Mouse (Mus musculus): ENCODE data around the gene Methig1.
"Not testable (repeated sequence)": the region's sequence is repeated elsewhere in the genome, so short reads cannot be mapped to it uniquely, and the experiment has no call there.

The Methig1 gene

DNA sequence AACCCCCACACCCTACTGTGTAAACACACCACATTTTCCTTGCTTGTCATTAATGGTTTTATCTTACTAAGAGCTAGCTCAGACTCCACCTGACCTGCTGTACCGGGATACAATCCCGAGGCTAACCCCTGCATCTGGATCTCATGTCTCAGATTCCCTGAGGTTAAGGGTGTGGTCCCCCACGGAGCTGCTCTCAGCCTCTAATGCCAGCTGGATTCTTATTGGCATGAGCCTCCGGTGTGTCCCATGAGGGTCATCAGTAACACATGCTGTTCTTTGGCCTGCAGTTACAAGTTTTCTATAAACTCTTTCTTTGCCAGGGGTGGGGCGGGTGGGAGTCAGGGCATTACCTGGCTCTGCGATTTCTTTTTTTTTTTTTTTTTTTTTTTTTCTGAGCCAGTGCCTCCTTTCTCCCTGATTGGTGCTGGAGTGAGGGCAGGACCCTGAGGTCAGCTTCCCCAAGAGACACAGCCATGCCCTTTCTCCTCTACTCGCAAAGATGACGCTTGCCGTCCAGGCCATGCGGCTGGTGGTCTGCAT, at the start of gene Methig1, which contains the start of gene Mettl7a2:
Gene Methig1, plus strand, starts transcription at position 439 of the 540 bp plus-strand sequence.
Gene Mettl7a2, plus strand, starts transcription at position 490 of the 540 bp plus-strand sequence.
- DNase-seq (ENCODE audit: low read depth, low spot score) = no peak

DNA sequence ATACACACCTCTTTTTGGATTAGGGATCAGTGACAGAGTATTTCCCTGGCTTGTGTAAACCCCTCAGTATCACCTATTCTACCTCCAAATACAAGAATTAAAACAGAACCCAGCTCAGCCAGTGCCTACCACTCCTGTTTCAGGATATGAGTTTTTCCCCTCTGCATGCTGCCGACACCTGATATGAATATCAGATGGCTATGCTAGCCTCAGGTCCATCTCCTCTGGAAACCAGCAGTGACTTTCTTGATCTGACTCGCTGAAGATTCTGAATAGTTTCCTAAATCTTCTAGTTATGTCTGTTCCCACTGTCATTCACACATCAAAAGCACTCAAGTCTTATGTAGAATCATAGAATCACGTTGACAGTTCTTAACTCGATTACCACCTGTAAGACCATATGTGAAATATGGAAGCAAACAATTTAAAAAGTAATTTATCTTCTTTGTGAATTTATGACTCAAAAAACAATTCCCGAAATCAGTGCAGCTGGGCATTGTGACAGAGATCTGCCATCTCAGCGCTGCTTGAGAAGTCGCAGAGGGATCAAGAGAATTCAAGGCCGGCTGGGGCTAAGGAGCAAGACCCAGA, 49.4 kb upstream of the Methig1 start:
- DNase-seq (ENCODE audit: low read depth, low spot score) = no peak

DNA sequence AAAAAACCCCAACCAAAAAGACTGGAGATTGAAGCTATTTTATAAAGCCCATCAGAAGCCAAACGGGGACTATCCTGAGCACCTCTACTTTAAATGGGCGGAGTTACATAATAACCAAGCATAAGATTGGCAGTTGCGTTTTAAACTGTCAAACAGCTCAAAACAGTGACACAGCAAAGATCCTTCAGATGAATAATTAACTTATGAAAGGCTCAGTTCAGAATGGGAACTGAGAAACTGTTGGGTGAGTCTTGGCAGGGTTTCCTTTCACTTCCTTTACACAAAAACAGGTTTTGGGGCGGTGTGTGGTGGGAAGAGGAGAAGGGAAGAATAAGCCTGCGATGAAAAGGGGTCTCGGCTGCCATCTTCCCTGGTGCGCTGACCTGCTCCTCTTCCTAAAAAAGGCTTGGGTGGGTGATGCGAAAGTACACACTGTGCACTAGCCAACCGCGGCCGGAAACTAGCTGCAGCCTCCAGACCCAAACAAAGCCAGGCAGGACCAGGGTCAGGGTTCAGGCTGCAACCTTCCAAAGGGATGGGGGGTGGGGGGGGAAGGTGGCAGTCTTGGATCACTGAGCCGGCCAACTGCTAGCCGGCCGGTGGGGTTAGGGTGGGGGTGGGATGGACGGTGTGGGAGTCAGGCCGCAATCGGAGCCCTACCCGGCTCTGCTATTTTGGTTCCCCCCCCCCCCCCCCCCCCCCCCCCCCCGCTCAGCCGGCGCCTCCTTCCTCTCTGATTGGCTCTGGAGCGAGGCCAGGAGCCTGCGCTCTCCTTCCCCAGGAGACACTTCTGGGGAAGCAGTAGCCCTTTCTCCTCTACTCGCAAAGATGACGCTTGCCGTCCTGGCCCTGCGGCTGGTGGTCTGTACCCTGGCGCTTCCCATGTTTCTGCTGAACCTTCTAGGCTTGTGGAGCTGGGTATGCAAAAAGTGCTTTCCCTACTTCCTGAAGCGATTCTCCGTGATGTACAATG, 48.6 kb upstream of the Methig1 start, which contains the start of gene Mettl7a1:
Gene Mettl7a1, plus strand, starts transcription at position 122 of the 973 bp plus-strand sequence.
- peak; percentile 56 for DNase-seq (ENCODE audit: low read depth, low spot score)

- DNase-seq (ENCODE audit: low read depth, low spot score) = no peak
Measured at GRCm38 (mm10) chr15:100306201-100306600, 46.7 kb upstream of the Methig1 start.

DNA sequence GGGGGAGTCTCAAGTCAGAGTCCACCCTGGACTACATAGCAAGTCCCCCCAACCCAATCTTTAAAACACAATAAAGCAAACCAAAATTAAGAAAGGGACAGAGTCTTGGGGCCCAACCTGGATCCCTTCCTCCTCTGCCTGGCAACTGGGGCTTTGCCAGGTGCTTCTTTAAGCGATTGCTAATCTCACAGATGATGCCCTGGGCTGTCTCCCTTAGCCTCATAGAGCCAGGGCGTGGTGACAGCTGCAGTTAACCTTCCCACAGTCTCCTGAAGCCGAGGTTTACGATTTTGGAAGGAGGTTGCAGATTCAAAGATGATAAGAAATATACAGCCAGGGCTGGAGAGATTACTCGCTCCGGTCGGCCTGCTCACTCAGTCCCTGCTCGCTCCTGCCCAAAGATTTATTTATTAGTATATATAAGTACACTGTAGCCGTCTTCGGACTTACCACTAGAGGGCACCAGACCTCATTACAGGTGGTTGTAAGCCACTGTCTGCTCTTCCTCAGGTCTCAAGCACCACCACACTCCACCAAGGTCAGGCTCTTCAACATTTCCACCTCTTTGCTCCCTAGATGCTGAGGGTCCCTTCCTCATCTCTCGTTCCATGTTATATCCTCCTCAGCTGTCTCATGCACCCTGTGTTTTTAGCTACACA, 45.4 kb upstream of the Methig1 start:
- DNase-seq (ENCODE audit: low read depth, low spot score) = not testable (repeated sequence)

GRCm38 (mm10) chr15:100312346-100312745, 40.6 kb upstream of the Methig1 start:
- no peak for DNase-seq (ENCODE audit: low read depth, low spot score)

DNA sequence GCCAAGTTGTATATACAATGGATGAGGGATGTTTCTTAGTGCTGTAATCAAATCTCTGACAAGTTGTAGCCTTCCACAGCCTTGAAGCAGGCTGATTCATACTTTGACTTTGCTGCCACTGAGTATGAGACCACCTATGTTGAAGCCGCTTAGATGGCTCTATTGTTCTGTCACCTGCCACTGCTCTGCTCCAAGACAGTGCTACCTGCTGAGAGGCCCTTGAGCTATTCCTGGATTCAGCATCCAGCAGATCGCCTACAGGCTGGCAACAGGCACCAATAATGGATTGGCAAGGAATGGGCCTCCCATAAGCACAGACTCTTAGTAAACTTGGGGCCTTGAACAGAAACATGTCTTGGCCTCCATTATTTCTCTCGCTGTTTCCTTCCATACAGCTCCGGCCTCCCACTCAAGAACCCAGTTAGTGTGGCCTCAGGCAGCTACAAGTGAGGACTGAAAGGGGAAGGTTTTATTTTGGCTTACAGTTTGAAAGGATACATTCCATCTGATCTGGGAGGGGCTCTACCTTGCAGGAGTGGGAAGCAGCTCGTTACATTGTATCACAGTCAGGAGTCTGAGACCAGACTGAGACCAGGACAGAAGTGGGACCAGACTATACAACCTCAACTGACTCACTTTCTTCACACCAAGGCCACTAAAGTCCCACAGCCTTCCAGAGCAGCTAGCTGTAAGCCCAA, 38.4 kb upstream of the Methig1 start:
- no peak for DNase-seq (ENCODE audit: low read depth, low spot score)

DNA sequence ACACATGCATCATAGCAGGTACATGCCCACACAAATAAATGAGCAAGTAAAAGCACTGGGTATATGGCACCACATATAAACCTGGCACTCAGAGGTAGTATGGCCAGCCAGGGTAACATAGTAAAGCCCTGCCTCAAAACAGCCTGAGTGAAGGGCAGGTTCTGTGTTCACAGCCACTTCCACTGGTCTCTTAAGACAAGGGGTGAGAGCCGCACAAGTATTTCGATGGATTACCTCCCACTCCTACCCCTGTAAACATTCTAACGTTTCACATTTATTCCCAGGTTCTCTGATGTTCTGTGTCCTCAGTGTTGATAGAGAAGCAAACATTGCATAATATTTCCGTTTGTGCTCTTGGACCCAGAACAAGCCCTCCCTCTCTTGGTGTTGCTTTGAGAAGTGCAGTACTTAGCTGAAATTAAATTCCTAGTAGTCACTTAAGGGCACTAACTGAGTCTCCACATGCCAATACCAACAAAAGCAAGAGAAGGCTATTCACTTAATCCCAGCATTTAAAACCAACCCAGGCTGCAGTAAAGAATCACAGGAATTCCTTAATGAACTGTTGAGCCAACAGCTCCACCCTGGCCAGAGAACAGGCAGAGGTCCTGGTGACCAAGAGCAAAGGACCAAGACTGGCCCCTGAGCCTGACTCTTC, 34.8 kb upstream of the Methig1 start:
- DNase-seq (ENCODE audit: low read depth, low spot score) = not testable (repeated sequence)

DNA sequence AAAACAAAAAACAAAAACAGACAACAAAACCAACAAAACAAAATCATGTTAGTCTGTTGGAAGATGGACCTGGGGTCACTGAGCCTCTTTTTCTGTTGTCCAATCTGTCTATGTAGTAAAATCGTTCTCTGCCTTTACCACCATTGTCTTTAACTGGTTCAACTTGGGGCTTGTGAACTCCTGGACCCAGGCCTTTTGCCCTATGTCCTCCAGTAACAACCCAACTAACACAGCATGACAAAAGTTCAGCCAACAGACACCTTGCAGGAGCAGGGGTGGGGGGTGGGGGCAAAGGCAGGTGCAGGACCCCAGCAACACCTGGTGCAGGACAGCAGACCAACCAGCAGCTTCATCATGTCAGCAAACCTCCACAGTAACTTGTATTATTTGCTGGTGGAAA, 33.1 kb upstream of the Methig1 start:
- DNase-seq (ENCODE audit: low read depth, low spot score) = no peak

- DNase-seq (ENCODE audit: low read depth, low spot score) = no peak
Measured at GRCm38 (mm10) chr15:100320295-100320905, 32.5 kb upstream of the Methig1 start.

DNA sequence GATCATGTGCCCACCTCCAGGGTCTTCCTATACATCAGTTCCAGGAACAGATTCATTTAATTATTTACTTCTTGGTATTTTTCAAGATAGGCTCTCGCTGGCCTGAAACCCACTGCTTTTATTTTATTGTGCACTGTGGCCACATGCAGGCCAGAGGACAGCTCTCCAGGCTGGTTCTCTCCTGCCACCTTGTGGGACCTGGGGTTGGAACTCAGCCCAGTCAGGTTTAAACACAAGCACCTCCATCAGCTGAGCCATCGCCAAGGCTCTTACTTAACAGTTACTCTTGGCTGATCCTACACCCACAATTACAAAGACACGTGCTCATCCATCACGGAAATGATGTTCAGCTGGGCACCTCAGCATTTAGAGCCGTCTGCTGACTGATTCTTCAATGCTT, 31.8 kb upstream of the Methig1 start:
- no peak for DNase-seq (ENCODE audit: low read depth, low spot score)

DNA sequence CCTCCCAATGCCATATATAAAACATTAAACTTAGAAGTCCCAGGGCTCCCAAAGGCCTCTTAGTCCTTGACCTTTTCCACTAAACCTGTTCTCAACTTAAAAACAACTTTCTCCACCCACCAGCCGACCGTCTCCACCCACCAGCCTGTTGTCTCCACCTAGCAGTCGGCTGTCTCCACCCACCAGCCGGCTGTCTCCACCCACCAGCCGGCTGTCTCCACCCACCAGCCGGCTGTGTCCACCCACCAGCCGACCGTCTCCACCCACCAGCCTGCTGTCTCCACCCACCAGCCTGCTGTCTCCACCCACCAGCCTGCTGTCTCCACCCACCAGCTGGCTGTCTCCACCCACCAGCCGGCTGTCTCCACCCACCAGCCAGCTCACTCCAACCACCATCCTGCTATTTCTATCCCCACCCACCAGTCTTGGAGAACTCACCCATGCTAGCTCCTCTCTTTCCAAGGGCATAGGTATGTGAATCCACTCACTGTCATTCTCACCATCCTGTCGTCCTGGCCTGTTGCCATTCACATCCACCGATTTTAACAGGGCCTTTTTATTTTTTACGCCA, 28.8 kb upstream of the Methig1 start:
- DNase-seq (ENCODE audit: low read depth, low spot score) = no peak

- no peak for DNase-seq (ENCODE audit: low read depth, low spot score)
Measured at GRCm38 (mm10) chr15:100325235-100325634, 27.7 kb upstream of the Methig1 start.

DNA sequence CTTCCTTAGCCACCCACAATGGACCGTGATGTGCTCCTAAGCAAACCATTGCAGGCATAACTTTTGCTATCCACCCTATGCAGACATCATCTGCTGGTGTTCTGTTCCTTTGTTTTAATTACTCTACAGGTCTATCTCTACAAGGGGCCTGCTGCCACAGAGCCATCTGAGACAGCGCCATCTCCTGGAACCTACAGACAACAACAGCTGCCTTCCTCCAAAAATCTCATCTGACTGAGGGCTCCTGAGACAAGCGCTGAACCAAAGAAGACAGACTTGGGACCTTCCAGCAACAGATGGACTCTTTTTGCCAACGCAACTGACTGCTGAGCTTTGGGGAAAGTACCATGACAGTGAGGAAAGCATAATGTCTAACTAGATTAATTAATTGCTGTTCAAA, 24.9 kb upstream of the Methig1 start:
- DNase-seq (ENCODE audit: low read depth, low spot score) = not testable (repeated sequence)

GRCm38 (mm10) chr15:100329336-100329735, 23.6 kb upstream of the Methig1 start:
- DNase-seq (ENCODE audit: low read depth, low spot score) = not testable (repeated sequence)

GRCm38 (mm10) chr15:100330739-100331138, 22.2 kb upstream of the Methig1 start:
- no peak for DNase-seq (ENCODE audit: low read depth, low spot score)

- DNase-seq (ENCODE audit: low read depth, low spot score) = not testable (repeated sequence)
Measured at GRCm38 (mm10) chr15:100332077-100332961, 20.6 kb upstream of the Methig1 start.

DNA sequence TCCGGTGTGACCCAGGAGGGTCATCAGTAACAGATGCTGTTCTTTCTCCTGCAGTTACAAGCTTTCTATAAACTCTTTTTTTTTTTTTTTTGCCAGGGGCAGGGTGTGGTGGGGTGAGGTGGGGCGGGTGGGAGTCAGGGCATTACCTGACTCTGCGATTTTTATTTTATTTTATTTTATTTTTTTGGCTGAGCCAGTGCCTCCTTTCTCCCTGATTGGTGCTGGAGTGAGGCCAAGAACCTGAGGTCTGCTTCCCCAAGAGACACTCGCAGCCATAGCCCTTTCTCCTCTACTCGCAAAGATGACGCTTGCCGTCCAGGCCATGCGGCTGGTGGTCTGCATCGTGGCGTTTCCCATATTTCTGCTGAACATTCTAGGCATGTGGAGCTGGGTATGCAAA, 18.3 kb upstream of the Methig1 start, which contains the start of gene Mettl7a3:
Gene Mettl7a3, plus strand, starts transcription at position 301 of the 400 bp plus-strand sequence.
- no peak for DNase-seq (ENCODE audit: low read depth, low spot score)

GRCm38 (mm10) chr15:100337328-100337727, 15.6 kb upstream of the Methig1 start:
- not testable (repeated sequence) for DNase-seq (ENCODE audit: low read depth, low spot score)
